Mouse (Mus musculus) thymus, adult 18-20 months (tissue): ENCODE measurements around the gene Ahsa2.
"Not testable (repeated sequence)": the region's sequence is repeated elsewhere in the genome, so short reads cannot be mapped to it uniquely, and the experiment has no call there.

Experiments used
- DNase-seq, 2 experiments: peaks; one replicate each; pipeline ENCODE4 v3.0.0; 2022; ENCODE audit warnings: mixed read lengths in 2 of 2

The Ahsa2 gene

GRCm38 (mm10) chr11:23497718-23498509, at the start of gene Ahsa2:
Ahsa2 (minus strand) TSS chr11:23498030.
- peak; percentile 94 for DNase-seq

GRCm38 (mm10) chr11:23537446-23537845, 39.6 kb upstream of the Ahsa2 start:
- no peak for DNase-seq

GRCm38 (mm10) chr11:23520473-23521205, 22.8 kb upstream of the Ahsa2 start, which contains the start of gene 1700093K21Rik:
1700093K21Rik (minus strand) TSS chr11:23521155.
- no peak for DNase-seq

- DNase-seq, result no peak
Measured at GRCm38 (mm10) chr11:23518981-23519380, 21.2 kb upstream of the Ahsa2 start.

- no peak for DNase-seq
Measured at GRCm38 (mm10) chr11:23515315-23515714, 17.5 kb upstream of the Ahsa2 start.

GRCm38 (mm10) chr11:23514785-23515184, 17.0 kb upstream of the Ahsa2 start:
- not testable (repeated sequence) for DNase-seq

- not testable (repeated sequence) for DNase-seq
Measured at GRCm38 (mm10) chr11:23504801-23505200, 7.0 kb upstream of the Ahsa2 start.

- no peak for DNase-seq
Measured at GRCm38 (mm10) chr11:23498609-23499008, 779 bp upstream of the Ahsa2 start.

GRCm38 (mm10) chr11:23497335-23497717, 504 bp downstream of the Ahsa2 start:
- DNase-seq, result no peak

- no peak for DNase-seq
Measured at GRCm38 (mm10) chr11:23496661-23497060, 1.2 kb downstream of the Ahsa2 start.

- DNase-seq, result no peak
Measured at GRCm38 (mm10) chr11:23495231-23495630, 2.6 kb downstream of the Ahsa2 start.

- no peak for DNase-seq
Measured at GRCm38 (mm10) chr11:23492048-23492790, 5.6 kb downstream of the Ahsa2 start.

- DNase-seq, result no peak
Measured at GRCm38 (mm10) chr11:23489955-23490354, 7.9 kb downstream of the Ahsa2 start.

- not testable (repeated sequence) for DNase-seq
Measured at GRCm38 (mm10) chr11:23465862-23466261, 32.0 kb downstream of the Ahsa2 start.
